Mouse (Mus musculus) right cerebral cortex, adult 2 months (tissue): ENCODE data around the gene Ddx54.

ENCODE experiments used
- DNase-seq, 2 experiments: peaks; one replicate each; pipeline ENCODE4 v3.0.0; 2021 to 2022; ENCODE audit warnings: low spot score in 2 of 2

Gene Ddx54

DNA sequence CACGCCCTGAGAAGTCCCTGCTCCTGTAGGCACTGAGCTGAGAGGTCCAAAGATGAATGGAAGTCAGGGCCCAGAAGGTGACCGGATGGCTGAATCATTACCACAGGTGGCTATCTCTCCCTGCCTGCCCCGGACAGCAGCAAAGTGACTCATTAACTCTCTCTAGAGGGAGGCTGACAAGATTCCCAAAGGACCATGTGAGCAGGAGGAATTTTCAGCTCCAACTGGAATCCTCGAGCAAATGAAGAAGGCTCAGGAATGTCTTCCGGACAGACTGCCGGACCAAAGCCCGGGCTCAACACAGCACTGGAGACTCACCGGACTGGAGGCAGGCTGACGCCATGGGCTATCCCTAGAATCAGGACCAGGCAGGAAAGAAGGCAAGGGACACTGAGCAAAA lies 30.5 kb upstream of the Ddx54 start:
- no peak for DNase-seq

DNA sequence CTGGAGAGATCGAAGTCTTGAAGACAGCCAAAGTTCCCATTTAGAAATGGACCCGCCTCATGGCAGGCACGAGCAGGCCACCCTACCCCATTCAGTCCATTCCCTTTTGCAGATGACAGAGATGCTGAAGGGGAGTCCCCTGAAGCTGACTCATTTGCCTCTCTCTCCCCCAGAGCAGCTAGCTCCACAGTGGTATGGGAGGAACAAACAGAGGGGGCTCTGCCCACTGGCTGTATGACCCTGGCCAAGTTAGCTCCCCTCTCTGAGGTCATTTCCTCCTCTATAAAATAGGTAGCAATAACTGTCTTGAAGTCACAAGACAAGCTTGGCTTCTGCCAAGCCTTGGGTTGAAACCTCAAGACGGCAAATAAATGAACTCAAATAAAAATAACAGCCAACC lies 29.0 kb upstream of the Ddx54 start:
- no peak for DNase-seq

DNA sequence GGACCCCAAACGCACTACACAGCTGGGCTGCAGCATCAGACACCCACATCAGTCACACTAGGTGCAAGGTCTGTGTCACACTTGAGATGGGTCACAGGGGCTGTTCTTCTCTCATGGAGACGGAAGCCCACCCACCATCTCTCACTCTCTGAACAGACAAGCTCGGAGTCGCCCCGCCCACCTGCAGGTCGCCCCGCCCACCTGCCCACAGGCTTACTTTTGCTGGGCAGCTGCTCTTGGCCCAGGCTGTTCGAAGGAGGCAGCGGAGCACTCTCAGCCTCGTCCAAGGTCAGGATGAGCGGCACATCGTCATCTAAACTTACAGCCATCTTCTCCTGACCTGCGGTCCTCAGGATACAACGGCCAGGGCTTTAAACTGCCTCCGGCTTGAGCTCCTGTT lies 27.6 kb upstream of the Ddx54 start:
- no peak for DNase-seq

DNA sequence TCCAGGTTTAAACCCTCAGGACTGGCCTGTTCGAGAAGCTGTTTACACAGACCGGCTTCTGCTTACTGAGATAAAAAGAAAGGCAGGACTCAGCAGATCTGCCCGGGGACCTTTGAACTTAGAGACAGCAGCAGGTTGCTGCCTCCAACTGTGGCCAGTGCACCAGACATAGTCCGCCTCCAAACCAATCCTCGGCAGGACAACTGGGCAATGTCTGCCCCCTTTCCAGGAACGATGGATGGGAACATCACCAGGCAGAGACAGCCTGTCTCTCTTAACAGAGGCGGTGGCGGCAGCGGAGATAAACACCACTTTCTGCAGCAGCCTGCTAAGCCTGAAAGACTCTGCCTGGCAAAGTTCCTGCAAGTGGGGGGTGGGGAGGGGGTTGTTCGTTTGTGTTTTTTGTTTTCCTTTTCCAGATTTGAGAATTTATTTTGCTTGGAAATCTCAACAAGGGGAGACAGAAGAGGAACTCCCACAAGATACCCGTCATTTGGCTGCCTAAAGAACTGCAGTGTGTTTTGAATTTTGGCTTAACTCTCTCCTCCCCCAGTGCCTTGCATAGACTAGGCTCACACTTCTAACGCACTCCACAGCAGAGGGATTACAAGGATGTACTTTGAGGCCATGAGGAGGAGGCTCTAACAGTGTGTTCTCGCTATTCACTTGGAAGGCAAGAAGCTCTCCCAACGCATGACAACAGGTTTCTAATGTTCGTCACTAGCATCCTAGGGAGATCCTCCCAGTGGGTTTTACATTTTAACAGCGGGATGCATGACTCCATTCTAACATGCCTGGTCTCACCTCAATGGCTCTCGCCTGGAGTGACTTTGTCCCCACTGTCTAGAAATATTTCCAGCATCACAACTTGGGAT lies 25.6 kb upstream of the Ddx54 start:
- DNase-seq, result peak; percentile 44 to 53

DNA sequence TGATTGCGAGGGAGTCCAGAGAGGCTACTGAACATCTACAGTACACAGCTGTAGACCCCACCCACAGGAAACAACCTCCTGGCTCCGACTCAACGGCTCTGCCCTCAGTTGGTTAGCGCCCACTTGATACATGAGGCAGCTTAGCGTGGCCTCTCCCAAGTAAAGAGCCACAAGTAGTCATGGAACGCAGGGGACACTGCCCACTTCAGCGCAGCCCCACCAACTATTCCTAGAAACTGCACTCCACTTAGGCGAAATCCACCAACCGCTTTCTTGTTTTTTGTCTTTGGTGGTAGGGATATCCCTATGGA lies 25.0 kb upstream of the Ddx54 start:
- DNase-seq, result no peak

DNA sequence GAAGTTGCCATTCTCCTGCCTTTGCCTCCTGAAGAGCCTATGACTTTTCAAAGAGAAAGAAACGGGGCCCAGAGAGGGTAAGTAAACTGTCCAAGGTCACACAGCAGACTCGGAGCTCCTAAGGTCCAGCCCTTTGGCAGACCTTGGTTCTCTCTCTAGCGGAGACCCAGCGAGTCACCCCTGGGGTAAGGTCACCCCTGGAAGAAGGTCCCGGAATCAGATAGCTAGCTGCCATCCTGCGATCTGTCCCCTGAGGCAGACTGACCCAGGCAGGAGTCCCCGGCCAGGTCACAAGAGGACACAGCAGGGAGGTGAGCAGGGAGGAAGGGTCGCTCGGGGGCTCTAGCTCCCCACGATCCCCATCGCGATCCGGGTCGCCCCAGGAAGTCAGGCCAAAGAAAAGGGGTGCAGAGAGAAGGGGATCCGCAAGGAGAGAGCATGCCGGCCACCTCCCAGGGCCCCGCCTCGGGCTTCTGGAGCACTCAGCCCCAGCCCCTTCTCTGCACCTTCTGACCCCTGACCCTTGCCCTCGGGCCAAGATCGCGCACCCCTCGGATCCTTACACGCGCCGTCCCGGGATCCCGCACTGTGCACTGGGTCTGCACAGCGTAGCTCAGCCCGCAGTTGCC lies 24.5 kb upstream of the Ddx54 start:
- DNase-seq, result no peak

DNA sequence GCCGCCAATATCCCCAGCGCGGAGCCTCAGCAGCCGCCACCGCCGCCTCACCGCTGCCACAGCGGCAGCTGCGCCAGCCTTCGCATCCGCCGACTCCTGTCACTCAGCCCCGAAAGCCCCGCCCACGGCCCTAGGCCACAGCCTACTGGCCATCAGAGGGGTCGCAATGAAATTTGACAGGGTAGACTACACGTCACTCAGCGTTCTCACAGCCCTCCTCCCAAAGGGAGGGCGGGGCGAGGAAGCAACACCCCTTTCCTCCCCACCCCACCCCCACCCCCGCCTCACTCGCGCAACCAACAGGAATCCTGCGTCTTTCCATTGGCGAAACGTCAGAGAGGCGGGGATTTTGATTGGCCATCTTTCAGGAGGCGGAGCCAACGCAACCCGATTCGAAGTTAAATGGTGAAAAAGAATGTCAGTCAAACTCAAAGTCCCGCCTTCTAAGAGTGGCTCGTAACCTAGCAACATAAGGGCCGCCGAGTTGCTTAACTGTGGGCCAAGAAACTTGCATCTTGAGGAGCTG lies 23.9 kb upstream of the Ddx54 start, which contains the start of the genes Tpcn1 and Iqcd:
Gene Tpcn1 (minus strand): TSS at position 105 of the 526 bp plus-strand sequence.
Gene Iqcd (plus strand): TSS at position 448 of the 526 bp plus-strand sequence.
- peak; percentile 97 to 99 for DNase-seq

DNA sequence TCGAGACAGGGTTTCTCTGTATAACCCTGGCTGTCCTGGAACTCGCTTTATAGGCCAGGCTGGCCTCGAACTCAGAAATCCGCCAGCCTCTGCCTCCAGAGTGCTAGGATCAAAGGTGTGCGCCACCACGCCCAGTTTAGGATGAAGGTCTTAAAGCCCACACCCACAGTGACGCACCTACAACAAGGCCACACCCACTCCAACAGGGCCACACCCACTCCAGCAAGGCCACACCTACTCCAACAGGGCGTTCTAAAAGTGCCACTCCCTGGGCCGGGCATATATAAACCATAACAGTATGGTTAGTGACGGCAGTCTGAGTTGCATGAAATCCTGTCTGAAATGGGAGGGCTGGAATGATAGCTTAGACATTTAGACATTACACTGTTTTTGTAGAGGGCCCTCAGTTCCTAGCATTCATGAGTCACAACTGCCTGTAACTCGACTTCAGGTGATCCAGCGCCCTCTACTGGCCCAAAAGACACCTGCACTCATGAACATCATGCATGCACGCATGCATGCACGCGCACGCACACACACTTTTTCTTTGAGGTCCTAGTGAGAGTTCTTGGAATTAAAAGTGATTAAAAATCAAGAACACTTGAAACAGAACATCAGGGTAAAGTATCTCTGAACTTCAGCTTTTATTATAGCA lies 22.1 kb upstream of the Ddx54 start:
- DNase-seq, result no peak

DNA sequence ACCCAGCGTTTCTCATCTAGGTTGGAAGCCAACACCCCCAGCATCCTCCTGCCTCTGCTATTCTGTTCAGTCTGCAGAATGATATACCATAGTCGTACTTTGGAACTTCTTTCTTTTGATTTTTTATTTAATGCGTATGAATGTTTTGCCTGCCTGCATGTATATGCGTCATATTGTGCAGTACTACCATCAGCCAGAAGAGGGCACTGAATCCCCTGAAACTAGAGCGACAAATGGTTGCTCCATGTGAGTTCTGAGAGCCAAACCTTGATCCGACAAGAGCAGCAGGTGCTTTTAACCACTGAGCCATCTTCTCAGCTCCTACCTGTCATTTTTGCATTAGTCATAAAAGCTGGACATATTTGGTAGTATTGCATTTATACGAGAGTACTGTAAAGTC lies 20.4 kb upstream of the Ddx54 start:
- DNase-seq, result no peak

DNA sequence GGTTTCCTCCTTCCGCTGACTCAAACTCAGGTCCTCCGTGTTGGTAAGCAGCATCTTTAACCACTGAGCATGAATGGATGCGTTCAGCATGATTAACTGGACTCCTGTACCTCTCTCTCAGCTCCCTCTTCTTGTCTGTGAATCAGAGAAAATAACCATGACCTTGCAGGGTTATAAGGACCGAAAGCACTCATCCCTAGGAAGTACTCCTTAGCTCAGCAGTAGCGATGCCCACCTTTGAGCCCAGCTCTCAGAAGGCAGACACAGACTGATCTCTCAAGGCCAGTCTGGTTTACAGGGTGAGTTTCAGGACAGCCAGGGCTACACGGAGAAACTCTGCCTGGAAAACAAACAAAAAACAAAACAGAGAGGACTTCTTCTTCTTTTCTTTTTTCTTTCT lies 18.1 kb upstream of the Ddx54 start:
- no peak for DNase-seq

DNA sequence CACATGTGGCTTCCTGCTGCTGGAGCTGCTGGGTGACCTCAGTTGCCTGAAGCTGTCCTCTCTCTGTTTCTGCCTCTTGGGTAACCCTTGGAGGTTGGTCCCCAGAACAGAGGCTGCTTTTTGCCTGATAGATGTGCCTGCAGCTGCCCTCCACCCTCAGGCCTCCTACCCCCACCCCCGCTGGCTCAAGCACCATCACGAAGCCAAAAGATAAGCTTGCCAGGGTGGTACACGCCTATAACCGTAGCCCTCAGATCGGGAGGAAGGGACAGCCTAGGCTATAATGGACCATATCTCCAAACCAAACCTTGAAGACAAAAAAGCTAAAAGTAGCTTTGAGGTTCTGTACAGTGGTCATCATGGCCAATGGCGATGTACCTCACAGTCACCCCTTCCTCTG lies 12.9 kb upstream of the Ddx54 start:
- DNase-seq, result no peak

DNA sequence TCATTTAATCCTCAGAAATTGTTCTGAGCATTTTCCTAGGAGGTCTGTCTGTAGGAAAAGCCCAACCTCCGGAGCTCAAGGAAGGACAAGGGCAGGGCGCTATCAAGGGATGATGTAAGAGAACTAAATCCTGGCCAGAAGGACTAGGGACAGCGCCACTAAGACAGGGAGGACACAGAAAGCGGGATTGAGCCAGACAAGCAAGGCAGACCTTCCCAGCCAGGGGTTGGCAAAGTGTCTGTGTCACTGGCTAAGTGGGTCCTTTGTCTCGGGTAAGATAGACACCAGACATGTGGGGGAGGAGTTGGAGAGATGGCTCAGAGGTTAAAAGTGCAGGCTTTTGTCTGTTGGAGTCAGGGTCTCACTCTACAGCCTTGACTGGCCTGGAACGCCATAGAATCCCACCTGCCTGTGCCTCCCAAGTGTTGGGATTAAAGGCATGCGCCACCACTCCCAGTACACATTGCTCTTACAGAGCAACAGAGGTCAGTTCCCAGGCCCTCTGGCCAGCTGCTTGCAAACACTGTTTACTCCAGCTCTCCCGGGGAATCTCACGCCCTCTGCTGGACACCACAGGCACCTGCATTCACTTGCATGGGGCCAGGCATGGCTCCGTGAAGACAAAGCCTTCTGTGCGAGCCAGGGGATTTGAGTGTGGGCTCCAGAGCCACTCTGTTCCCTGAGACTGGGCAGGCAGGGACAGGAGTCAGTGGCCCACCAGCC lies 11.4 kb upstream of the Ddx54 start:
- DNase-seq, result no peak

DNA sequence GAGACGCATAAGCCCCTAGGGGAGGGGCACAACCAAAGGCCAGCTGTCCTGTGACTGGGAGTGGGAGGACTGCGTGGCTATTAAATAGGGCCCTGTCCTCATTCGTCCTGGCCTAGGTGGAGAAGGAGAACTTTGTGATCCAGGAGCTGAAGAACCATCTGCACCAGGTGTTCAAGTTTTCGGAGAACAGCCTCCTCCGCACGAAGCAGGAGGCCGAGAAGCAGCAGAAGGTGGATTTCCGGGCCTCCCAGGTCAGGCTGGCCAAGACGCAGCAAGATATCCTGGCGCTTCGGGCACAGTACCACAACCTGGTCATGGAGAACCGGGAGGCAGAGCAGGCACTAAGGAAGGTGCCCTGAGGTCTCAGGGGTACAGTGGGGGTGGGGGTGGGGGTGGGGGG lies 10.3 kb upstream of the Ddx54 start:
- DNase-seq, result no peak

DNA sequence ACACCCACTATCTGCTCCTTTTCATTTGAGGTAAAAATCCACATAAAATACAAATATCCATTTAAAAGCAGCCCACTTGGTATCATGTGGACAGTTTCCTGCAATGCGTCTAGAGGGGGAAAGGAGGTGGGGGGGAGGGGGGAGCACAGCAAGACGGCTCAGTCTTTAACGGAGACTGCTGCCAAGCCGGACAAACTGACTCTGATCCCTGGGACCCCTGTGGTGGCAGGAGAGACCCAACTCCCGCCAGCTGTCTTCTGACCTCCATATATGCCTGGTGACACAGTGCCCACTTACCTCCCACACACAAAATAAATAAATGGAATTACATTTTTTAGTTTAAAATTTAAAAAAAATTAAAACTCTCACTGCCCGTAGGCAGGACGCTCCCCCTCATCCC lies 9.0 kb upstream of the Ddx54 start:
- no peak for DNase-seq

DNA sequence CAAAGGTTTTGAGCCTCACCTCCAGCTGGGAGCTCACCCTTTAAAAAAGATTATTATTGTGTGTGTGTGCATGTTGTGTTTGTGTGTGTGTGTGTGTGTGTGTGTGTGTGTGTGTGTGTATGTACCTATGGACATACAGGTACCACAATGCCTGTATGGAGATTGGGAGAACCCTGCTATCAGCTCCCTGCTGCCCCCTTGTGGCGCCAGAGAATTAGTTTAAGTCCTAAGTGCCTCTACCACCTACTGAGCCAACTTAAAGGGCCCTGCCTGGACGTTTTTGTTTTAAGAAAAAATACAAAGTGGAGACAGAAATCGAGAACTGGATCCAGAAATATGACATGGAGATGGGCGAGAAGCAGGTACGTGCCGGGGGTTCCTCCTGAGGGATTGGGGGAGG lies 7.7 kb upstream of the Ddx54 start:
- peak; percentile 88 to 90 for DNase-seq

DNA sequence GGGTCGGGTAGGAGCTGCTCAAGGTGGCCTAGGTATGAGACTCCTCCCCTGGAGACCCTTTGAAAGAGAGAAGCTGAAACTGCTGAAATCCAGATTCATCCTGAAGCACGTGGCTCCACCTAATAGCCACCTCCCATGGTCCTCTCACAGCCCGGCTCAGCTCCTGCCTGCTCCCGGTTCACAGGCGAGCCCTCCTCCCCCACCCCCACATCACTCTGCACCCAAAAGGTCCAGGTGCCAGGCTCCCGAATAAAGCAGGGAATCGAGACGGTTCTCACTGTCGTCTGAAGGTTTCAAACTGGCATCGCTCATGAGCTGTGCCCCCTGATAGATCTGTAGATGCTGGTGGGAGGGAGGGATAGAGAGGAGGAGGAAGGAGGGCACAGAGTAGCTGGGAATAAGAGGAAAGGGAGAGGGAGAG lies 7.3 kb upstream of the Ddx54 start:
- no peak for DNase-seq

DNA sequence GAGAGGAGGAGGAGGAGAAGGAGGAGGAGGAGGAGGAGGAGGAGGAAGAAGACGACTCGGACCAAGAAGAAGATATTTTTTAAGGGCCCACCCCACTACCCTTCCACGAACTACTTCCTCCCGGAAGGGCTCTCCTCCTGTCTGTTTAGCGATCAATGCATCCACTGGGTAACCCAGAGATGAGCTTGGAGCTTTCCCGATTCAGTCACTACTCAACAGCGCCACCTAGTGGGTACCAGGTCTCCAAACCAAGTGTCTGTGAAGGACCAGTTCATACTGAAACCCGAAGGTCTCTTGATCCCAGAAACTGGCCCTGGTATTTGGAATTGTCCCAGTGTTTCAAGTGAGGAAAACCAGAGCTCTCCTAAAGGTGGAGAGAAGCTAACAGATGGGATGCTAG lies 6.9 kb upstream of the Ddx54 start:
- DNase-seq, result peak; percentile 89 to 96

DNA sequence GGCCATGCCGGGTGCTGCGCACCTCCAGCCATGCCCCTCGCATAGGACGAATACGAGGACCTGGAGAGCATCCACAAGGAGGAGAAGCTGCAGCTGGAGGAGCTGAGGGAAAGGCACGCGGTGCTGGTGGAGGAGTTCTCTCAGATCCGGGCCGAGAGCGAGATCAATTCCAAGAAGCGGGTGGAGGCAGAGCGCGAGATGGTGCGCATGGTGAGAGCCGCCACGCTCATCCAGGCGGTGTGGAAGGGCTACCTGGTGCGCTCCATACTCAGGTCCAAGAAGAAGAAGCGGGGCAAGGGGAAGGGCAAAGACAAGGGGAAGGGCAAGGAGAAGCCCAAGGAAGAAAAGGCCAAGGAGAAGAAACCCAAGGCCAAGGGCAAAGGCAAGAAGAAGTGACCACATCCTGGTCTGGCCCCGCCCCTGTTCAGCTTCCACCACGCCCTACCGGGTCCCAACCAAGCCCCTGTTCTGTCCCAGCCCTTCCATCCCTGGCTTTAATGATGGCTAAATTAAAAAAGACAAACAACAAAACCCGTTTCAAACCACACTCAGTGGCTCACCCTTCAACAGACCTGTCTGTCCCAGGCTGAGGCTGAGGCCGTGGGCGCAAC lies 5.8 kb upstream of the Ddx54 start:
- no peak for DNase-seq

DNA sequence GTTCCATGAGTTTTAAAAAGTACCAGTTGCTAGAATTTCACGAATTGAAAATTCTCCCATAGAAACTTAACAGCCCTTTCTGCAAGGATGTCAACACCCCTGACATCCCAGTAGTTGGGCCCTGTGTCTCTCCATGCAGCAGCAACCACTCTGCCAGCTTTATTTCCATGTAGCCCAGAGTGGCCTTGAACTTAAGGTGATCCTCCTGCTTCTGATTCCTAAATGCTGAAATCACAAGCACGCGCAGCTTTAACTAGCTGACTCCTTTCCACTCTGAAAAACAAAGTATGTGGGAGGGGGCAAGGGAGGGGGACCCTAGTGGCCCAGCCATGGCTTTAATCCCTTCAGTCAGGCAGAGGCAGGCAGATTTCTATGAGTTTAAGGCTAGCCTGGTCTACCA lies 5.2 kb upstream of the Ddx54 start:
- DNase-seq, result no peak

DNA sequence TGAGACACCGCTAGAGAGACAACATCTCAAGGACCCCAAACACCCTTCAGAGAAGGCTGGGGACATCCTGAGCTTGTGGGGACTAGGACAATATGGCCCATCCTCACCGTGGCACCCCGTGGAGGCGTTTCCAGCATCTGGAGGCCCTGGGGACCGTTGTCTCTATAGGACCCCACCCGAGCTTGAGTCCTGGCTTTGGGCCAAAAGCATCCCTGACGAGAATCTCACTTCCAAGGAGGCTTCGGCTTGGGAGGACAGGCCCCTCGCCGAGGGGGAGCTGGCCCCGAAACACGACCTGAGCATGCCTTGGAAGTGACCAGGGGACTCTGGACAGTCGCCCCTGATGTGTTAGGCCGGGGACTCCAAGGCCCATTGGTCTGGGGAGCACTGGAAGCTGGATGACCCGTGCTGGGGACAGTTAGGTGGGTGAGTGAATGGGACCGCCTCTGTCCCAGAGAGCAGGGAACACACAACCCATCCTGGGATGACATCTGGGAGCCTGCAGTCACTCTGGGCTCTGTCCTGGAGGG lies 3.2 kb upstream of the Ddx54 start:
- DNase-seq, result no peak

DNA sequence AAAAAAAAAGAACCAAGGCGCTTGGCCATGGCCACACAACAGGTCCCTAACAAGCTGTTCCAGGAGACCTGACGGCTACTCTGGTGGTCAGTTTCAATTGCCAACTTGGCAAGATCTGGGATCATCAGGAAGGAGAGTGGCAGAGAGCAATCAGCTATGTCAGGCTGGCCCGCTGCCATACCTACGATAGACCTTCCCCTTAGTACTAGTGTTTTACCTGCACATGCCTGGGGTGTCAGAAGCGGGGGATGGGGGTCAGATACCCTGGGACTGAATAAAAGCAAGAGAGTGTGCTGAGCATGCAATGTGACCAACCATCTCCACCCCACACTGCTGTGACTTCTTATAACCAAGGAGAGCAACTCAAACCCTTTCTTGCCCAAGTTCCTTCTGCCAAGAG lies 1.6 kb upstream of the Ddx54 start:
- no peak for DNase-seq
